Comparison of ENCODE assay signal across 20 mouse cellular contexts in the genomic region with DNA sequence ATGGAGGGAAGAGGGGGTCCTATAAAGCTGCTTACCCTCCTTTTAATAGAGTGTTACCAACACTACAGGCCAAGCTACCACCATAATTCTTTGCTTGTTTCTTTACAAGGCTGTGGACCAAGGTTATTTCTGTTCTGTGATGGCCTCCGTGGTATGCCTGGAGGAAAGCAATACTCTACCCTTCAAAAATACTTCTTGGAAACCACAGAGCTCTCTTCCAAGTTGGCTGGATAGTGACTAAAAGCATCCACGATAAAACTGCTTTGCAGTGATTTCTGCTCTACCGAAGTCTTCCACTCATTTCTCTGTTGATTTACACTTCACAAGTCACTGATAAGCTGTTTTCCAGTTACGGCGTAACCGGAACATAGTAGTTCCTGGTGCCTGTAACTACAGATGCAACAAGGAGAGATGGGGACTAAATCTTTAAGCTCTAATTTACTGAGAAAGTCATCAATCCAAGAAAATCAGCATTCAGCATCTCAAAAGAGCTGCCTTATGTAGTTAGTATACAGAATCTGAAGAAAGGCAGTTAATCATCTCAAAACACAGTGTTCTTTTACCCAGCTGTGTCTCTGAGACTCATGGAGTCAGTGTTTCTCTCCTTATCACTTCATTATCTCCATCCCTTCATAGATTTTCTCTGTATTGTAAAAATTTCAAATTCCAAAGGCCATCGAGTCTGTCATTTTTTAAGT.
"Had no signal": no experiment of that assay in that cellular context is flagged by ENCODE, and none has a peak within 500 bp of the region (broad histone marks: within the 10 kb centered on the region; RNA-seq: fewer than 3 reads in every experiment).

No protein-coding gene starts in this region.

- H3K9ac ChIP-seq: liver, postnatal 0 days; lung, embryonic 15.5 days; neural tube, embryonic 13.5 days; neural tube, embryonic 15.5 days; stomach, embryonic 15.5 days had no signal

- H3K4me3 ChIP-seq: lung, embryonic 15.5 days; midbrain, embryonic 10.5 days; myocyte; neural tube, embryonic 13.5 days; neural tube, embryonic 15.5 days; stomach, embryonic 15.5 days had no signal

- DNase-seq: liver, postnatal 0 days; lung, adult 2 months; lung, postnatal 4 days; midbrain, embryonic 14.5 days; retina, postnatal 1 day; right cerebral cortex, adult 18-20 months; right cerebral cortex, postnatal 25 days; right cerebral cortex, postnatal 4 days; thymus, adult 2 months; thymus, postnatal 25 days; thymus, postnatal 4 days had no signal

- H3K4me1 ChIP-seq: lung, embryonic 15.5 days; neural tube, embryonic 13.5 days; neural tube, embryonic 15.5 days; stomach, embryonic 15.5 days had no signal

- H3K27me3 ChIP-seq: lung, embryonic 15.5 days; neural tube, embryonic 13.5 days; neural tube, embryonic 15.5 days; stomach, embryonic 15.5 days had no signal

- H3K27ac ChIP-seq: lung, embryonic 15.5 days; midbrain, embryonic 10.5 days; neural tube, embryonic 13.5 days; neural tube, embryonic 15.5 days; stomach, embryonic 15.5 days; stomach, postnatal 0 days had no signal

- H3K4me2 ChIP-seq: lung, embryonic 15.5 days; neural tube, embryonic 13.5 days; neural tube, embryonic 15.5 days; stomach, embryonic 15.5 days had no signal

- H3K9me3 ChIP-seq: lung, embryonic 15.5 days; midbrain, embryonic 10.5 days; neural tube, embryonic 13.5 days; neural tube, embryonic 15.5 days; stomach, embryonic 15.5 days had no signal

- H3K36me3 ChIP-seq: lung, embryonic 15.5 days; midbrain, embryonic 10.5 days; neural tube, embryonic 13.5 days; neural tube, embryonic 15.5 days; stomach, embryonic 15.5 days had no signal

- ATAC-seq: liver, postnatal 0 days; lung, postnatal 0 days; midbrain, embryonic 16.5 days had no signal
